Comparison of ENCODE assay signal across 8 mouse cellular contexts in the genomic region with DNA sequence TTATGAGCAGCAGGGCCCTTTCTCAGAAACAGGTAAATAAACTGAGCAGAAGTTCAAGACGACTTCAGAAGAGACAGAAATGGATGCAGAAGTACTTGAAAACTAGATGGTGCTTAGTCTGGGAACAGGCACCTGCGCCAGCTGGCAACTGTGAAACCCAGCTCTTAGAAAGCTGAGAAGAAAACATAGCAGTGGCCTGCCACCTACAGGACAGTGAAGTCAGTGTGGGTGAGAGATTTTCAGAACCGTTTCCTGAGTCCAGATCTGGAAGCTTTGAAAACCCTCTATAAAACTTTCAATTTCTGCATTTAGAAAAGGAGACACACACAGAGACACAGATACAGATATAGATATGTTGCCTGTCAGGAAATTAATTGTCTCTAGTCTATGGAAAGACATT.
A peak's percentile ranks its signal among the peaks of the same experiment; 100 is the strongest.
DNase-seq lines count a peak whose midpoint lies in the region; ATAC-seq and TF ChIP-seq lines count a peak whose summit lies in the region.

No protein-coding gene starts in this region.

- H3K4me1 ChIP-seq in kidney, embryonic 16.5 days (ENCODE audit: insufficient read depth, low read length): no peaks in the 10 kb centered on the region
- H3K4me1 ChIP-seq in stomach, postnatal 0 days (replicated peaks; ENCODE audit: control insufficient read depth, insufficient read depth): no peaks in the 10 kb centered on the region

- no peaks in the 10 kb centered on the region for H3K27me3 ChIP-seq in kidney, embryonic 16.5 days (ENCODE audit: insufficient read depth, low read length)
- no peaks in the 10 kb centered on the region for H3K27me3 ChIP-seq in stomach, postnatal 0 days (ENCODE audit: control insufficient read depth, insufficient read depth, low read length)

- H3K9me3 ChIP-seq in kidney, embryonic 16.5 days (ENCODE audit: low read length): no peaks in the 10 kb centered on the region
- no peaks in the 10 kb centered on the region for H3K9me3 ChIP-seq in stomach, postnatal 0 days (ENCODE audit: control insufficient read depth, low read length)

- 45% methylated on average over 3 of the region's 3 CpGs for WGBS in kidney, embryonic 16.5 days
- WGBS in stomach, postnatal 0 days: 36% methylated on average over 3 of the region's 3 CpGs

- intact Hi-C loops in left cerebral cortex, postnatal 36 days (cut with DNase I): no loop called here

- H3K4me2 ChIP-seq in kidney, embryonic 16.5 days (replicated peaks; ENCODE audit: low read depth, low read length): no peak overlapping the region
- H3K4me2 ChIP-seq in stomach, postnatal 0 days (replicated peaks; ENCODE audit: low read depth): no peak overlapping the region

- H3K4me3 ChIP-seq in kidney, embryonic 16.5 days (ENCODE audit: low read length): no peak overlapping the region
- no peak overlapping the region for H3K4me3 ChIP-seq in stomach, postnatal 0 days (ENCODE audit: low read depth, low read length)

- TF ChIP-seq CTCF in stomach, postnatal 0 days (IDR thresholded peaks at IDR 0.05; ENCODE audit: low read depth): peak; percentile 69

- ATAC-seq in kidney, embryonic 16.5 days (ENCODE audit: low FRiP score, low TSS enrichment): no peak
- peak; percentile 76; the same call in 1 of the 2 replicates for ATAC-seq in common myeloid progenitor, adult 5-6 weeks (replicated peaks; ENCODE audit: low read depth, poor library complexity, severe bottlenecking)
- ATAC-seq in stomach, postnatal 0 days (ENCODE audit: low FRiP score, low TSS enrichment): no peak

- peak; percentile 32 for DNase-seq in kidney, adult 18-20 months
- DNase-seq in MN1 (ENCODE audit: low spot score): peak; percentile 30
- peak; percentile 19 to 48 for DNase-seq in gastrocnemius, postnatal 4 days (ENCODE audit: low spot score in 2 of 2)
- peak; percentile 18 to 29 for DNase-seq in left cerebral cortex, postnatal 36 days (ENCODE audit: low spot score in 2 of 2)
- no peak for DNase-seq in stomach, postnatal 0 days (ENCODE audit: low spot score)
- DNase-seq in natural killer cell, adult 2 months (ENCODE audit: low spot score in 2 of 2): no peak

- TF ChIP-seq EP300 in stomach, postnatal 0 days (optimal IDR thresholded peaks at IDR 0.05): no peak

- H3K27ac ChIP-seq in kidney, embryonic 16.5 days (ENCODE audit: low read length): no peak overlapping the region
- no peak overlapping the region for H3K27ac ChIP-seq in stomach, postnatal 0 days (replicated peaks)

- H3K36me3 ChIP-seq in kidney, embryonic 16.5 days (ENCODE audit: insufficient read depth, low read length): no peaks in the 10 kb centered on the region
- no peaks in the 10 kb centered on the region for H3K36me3 ChIP-seq in stomach, postnatal 0 days (ENCODE audit: control insufficient read depth, insufficient read depth, low read length)

- H3K9ac ChIP-seq in kidney, embryonic 16.5 days (replicated peaks; ENCODE audit: low read length): no peak overlapping the region
- no peak overlapping the region for H3K9ac ChIP-seq in stomach, postnatal 0 days (ENCODE audit: low read length)

Comparison
In these comparisons a context has a peak if more than half of its experiments do, and no peak if none do; other contexts are left out.
1. DNase-seq: peak in kidney, adult 18-20 months (single experiment), MN1 (single experiment), gastrocnemius, postnatal 4 days (2 of 2) and left cerebral cortex, postnatal 36 days (2 of 2); none in stomach, postnatal 0 days (single experiment) and natural killer cell, adult 2 months (0 of 2).